Mouse (Mus musculus): ENCODE measurements around the gene Tcf7l2.

GRCm38 (mm10) chr19:55752861-55753260, 11.2 kb downstream of the Tcf7l2 start:
- TF ChIP-seq CTCF (IDR thresholded peaks at IDR 0.05; ENCODE audit: low read depth) = no peak
- TF ChIP-seq EP300 (optimal IDR thresholded peaks at IDR 0.05) = no peak

Measured in stomach, postnatal 0 days (tissue).